Mouse (Mus musculus) heart, adult 2 months (tissue): ENCODE measurements around the gene Ccer2.

Experiments
- CTCF ChIP-seq: fragments of 200-600 bp; IDR thresholded peaks from 2 replicates; pipeline ENCODE4 v1.8.1; 2022; ENCODE audit warnings: antibody characterized with exemption, mild to moderate bottlenecking, moderate library complexity
- EP300 ChIP-seq: fragments of 200-500 bp; IDR thresholded peaks from 2 replicates; pipeline ENCODE4 v1.6.1; 2011; ENCODE audit warnings: low read depth, low read length, control low read depth; ENCODE audit not compliant: insufficient read depth
- POLR2A ChIP-seq: fragments of 200-500 bp; IDR thresholded peaks from 2 replicates; pipeline ENCODE4 v1.6.1; 2011; ENCODE audit warnings: mild to moderate bottlenecking, low read depth, low read length, control low read depth; ENCODE audit not compliant: insufficient read depth

- no peak for TF ChIP-seq EP300
- TF ChIP-seq CTCF, result no peak
- no peak for TF ChIP-seq POLR2A
These were observed 16.1 kb upstream of the Ccer2 start for GRCm38 (mm10) chr7:28739829-28740228.
